Mouse (Mus musculus) kidney, embryonic 14.5 days (tissue): ENCODE data around the gene Cdc20. TPM values are rescaled to one million over a fixed set of nuclear protein-coding genes. Genes with fewer than 3 reads are reported as not detected.

ENCODE experiments used
- ATAC-seq: fragments of 200-750 bp; cut with Nextera tagmentation; 2 replicates; pipeline ENCODE4 v1.8.0; 2017; ENCODE audit warnings: moderate number of reproducible peaks, mild to moderate bottlenecking, moderate TSS enrichment, moderate library complexity; ENCODE audit not compliant: low FRiP score, low TSS enrichment
- H3K27ac ChIP-seq: fragments of 300-500 bp; sonication (generic); 2 replicates; pipeline ENCODE4 v1.5.1; 2014; ENCODE audit warnings: low read depth, mild to moderate bottlenecking, low read length, moderate library complexity, mixed read lengths
- H3K27me3 ChIP-seq: fragments of 300-500 bp; sonication (generic); 2 replicates; pipeline ENCODE4 v1.6.1; 2014; ENCODE audit warnings: mild to moderate bottlenecking, low read length; ENCODE audit not compliant: control insufficient read depth, insufficient read depth
- H3K36me3 ChIP-seq: fragments of 300-500 bp; sonication (generic); 2 replicates; pipeline ENCODE4 v1.6.1; 2014; ENCODE audit warnings: low read length, mixed read lengths; ENCODE audit not compliant: control insufficient read depth, insufficient read depth
- H3K4me1 ChIP-seq: fragments of 300-500 bp; sonication (generic); 2 replicates; pipeline ENCODE4 v1.6.1; 2014; ENCODE audit warnings: low read length, mixed read lengths; ENCODE audit not compliant: control insufficient read depth, insufficient read depth
- H3K4me2 ChIP-seq: fragments of 300-500 bp; sonication (generic); replicated peaks from 2 replicates; pipeline ENCODE4 v1.6.1; 2014; ENCODE audit warnings: low read depth, mild to moderate bottlenecking, low read length
- H3K4me3 ChIP-seq: fragments of 300-500 bp; sonication (generic); 2 replicates; pipeline ENCODE4 v1.5.1; 2014; ENCODE audit warnings: mild to moderate bottlenecking, low read length
- H3K9ac ChIP-seq: fragments of 300-500 bp; sonication (generic); 2 replicates; pipeline ENCODE4 v1.6.1; 2014; ENCODE audit warnings: low read depth, mild to moderate bottlenecking, low read length, moderate library complexity
- H3K9me3 ChIP-seq: fragments of 300-500 bp; sonication (generic); 2 replicates; pipeline ENCODE4 v1.6.1; 2016; ENCODE audit warnings: low read length; ENCODE audit not compliant: control insufficient read depth
- WGBS: fragments of 180-500 bp; shearing (Covaris S2); extraction: QIAGEN DNeasy Blood & Tissue Kit; methylation state at CpG from one replicate; pipeline ENCODE4 v1.1.7; 2014; 5-methylcytosine and 5-hydroxymethylcytosine counted together
- polyA plus RNA-seq: library from polyadenylated mRNA; unstranded; fragments of >200 nt; fragmentation: Nextera tagmentation; extraction: Ambion mirVana; gene quantifications from 2 replicates; pipeline ENCODE4 v1.2.1, GENCODE M21; 2014

Gene Cdc20
- polyA plus RNA-seq, 1 experiment from 2014 or later, result 287 TPM

- no peak overlapping the region for H3K4me3 ChIP-seq
Observed at GRCm38 (mm10) chr4:118425374-118425773, 11.8 kb downstream of the Cdc20 start.

GRCm38 (mm10) chr4:118424541-118425160, 12.5 kb downstream of the Cdc20 start:
- Histone ChIP-seq H3K9ac (no peak overlapping the region), H3K9me3 (no peaks in the 10 kb centered on the region), H3K4me2 (no peak overlapping the region), H3K36me3 (peaks cover 13% of the 10 kb centered on the region), H3K27me3 (no peaks in the 10 kb centered on the region), H3K4me3 (no peak overlapping the region), H3K4me1 (peaks cover 20% of the 10 kb centered on the region), H3K27ac (no peak overlapping the region)
- WGBS, result 91% methylated on average over 4 of the region's 4 CpGs
- no peak for ATAC-seq

More at GRCm38 (mm10) chr4:118425374-118425773, 11.8 kb downstream of the Cdc20 start:
- WGBS, result 96% methylated on average over 1 of the region's 1 CpGs
- Histone ChIP-seq H3K9me3 (no peaks in the 10 kb centered on the region), H3K4me2 (no peak overlapping the region), H3K4me1 (peaks cover 25% of the 10 kb centered on the region), H3K27ac (no peak overlapping the region), H3K9ac (no peak overlapping the region), H3K36me3 (peaks cover 12% of the 10 kb centered on the region), H3K27me3 (no peaks in the 10 kb centered on the region)
- ATAC-seq, result no peak

GRCm38 (mm10) chr4:118421384-118421783, 15.8 kb downstream of the Cdc20 start:
- H3K9me3 ChIP-seq, result no peaks in the 10 kb centered on the region
- H3K9ac ChIP-seq, result no peak overlapping the region
- WGBS, result 96% methylated on average over 3 of the region's 3 CpGs
- H3K27ac ChIP-seq, result no peak overlapping the region
- no peak for ATAC-seq
- H3K4me1 ChIP-seq, result no peaks in the 10 kb centered on the region
- no peak overlapping the region for H3K4me3 ChIP-seq
- H3K4me2 ChIP-seq, result no peak overlapping the region
- H3K27me3 ChIP-seq, result no peaks in the 10 kb centered on the region
- H3K36me3 ChIP-seq, result peaks cover 31% of the 10 kb centered on the region

- 93% methylated on average over 13 of the region's 13 CpGs for WGBS
- H3K4me1 ChIP-seq, result no peaks in the 10 kb centered on the region
- H3K27me3 ChIP-seq, result no peaks in the 10 kb centered on the region
- H3K36me3 ChIP-seq, result peaks cover 70% of the 10 kb centered on the region
- H3K4me2 ChIP-seq, result no peak overlapping the region
- H3K9ac ChIP-seq, result no peak overlapping the region
- no peak for ATAC-seq
- no peaks in the 10 kb centered on the region for H3K9me3 ChIP-seq
- no peak overlapping the region for H3K4me3 ChIP-seq
- H3K27ac ChIP-seq, result no peak overlapping the region
Observed at GRCm38 (mm10) chr4:118417112-118417797, 19.9 kb downstream of the Cdc20 start.

GRCm38 (mm10) chr4:118416329-118416728, 20.8 kb downstream of the Cdc20 start:
- H3K9ac ChIP-seq, result no peak overlapping the region
- no peak for ATAC-seq
- no peaks in the 10 kb centered on the region for H3K4me1 ChIP-seq
- H3K9me3 ChIP-seq, result no peaks in the 10 kb centered on the region
- no peak overlapping the region for H3K4me2 ChIP-seq
- no peak overlapping the region for H3K4me3 ChIP-seq
- H3K36me3 ChIP-seq, result peaks cover 80% of the 10 kb centered on the region
- 96% methylated on average over 5 of the region's 5 CpGs for WGBS
- H3K27me3 ChIP-seq, result no peaks in the 10 kb centered on the region
- no peak overlapping the region for H3K27ac ChIP-seq

- no peak for ATAC-seq
- Histone ChIP-seq H3K27ac (no peak overlapping the region), H3K4me3 (no peak overlapping the region), H3K4me1 (no peaks in the 10 kb centered on the region), H3K4me2 (no peak overlapping the region), H3K9ac (no peak overlapping the region), H3K9me3 (no peaks in the 10 kb centered on the region), H3K36me3 (peaks cover 78% of the 10 kb centered on the region), H3K27me3 (no peaks in the 10 kb centered on the region)
- 89% methylated on average over 2 of the region's 2 CpGs for WGBS
Observed at GRCm38 (mm10) chr4:118415779-118416178, 21.4 kb downstream of the Cdc20 start.

- peaks cover 7% of the 10 kb centered on the region; the same call in 1 of the 2 replicates for H3K4me1 ChIP-seq
- ATAC-seq, result no peak
- no peak overlapping the region for H3K4me2 ChIP-seq
- H3K9ac ChIP-seq, result no peak overlapping the region
- no peak overlapping the region for H3K27ac ChIP-seq
- H3K27me3 ChIP-seq, result no peaks in the 10 kb centered on the region
- WGBS, result 93% methylated on average over 5 of the region's 5 CpGs
- H3K9me3 ChIP-seq, result no peaks in the 10 kb centered on the region
- H3K4me3 ChIP-seq, result no peak overlapping the region
- H3K36me3 ChIP-seq, result peaks cover 65% of the 10 kb centered on the region
Observed at GRCm38 (mm10) chr4:118413553-118413952, 23.6 kb downstream of the Cdc20 start.

- Histone ChIP-seq H3K36me3 (peaks cover 48% of the 10 kb centered on the region), H3K4me3 (no peak overlapping the region), H3K27ac (no peak overlapping the region), H3K9ac (no peak overlapping the region), H3K4me1 (peaks cover 7% of the 10 kb centered on the region; the same call in 1 of the 2 replicates), H3K27me3 (no peaks in the 10 kb centered on the region), H3K9me3 (no peaks in the 10 kb centered on the region), H3K4me2 (no peak overlapping the region)
- ATAC-seq, result no peak
- 92% methylated on average over 5 of the region's 5 CpGs for WGBS
Observed at GRCm38 (mm10) chr4:118410871-118411270, 26.3 kb downstream of the Cdc20 start.
